Mouse (Mus musculus): ENCODE results near the gene Zbtb20.

Gene Zbtb20

GRCm38 (mm10) chr16:43080923-43081702 is 205.4 kb downstream of the Zbtb20 start:
- no peak for DNase-seq

GRCm38 (mm10) chr16:43081995-43082394 is 206.3 kb downstream of the Zbtb20 start:
- DNase-seq = no peak

- DNase-seq = no peak
These were observed 207.1 kb downstream of the Zbtb20 start for GRCm38 (mm10) chr16:43082801-43083200.

- DNase-seq = no peak
These were observed 214.5 kb downstream of the Zbtb20 start for GRCm38 (mm10) chr16:43090188-43090587.

DNA sequence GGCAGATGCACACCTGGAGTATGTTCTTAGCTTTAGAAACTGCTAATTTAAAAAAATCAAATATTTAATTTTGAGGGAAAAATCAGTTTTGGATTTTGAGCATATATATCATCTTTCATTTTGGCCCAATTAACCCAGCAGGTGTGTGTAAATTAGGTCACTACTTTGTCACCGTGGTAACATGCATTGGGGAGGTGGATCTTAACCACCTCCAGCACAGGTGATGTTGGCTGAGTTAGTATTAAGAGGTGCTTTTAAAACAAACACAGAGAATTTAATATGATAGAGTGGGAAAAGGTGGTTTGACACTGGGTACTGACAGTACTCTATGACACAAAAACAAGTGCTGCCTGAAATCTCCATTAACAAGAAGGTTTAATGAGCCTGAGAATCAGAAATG is 218.5 kb downstream of the Zbtb20 start:
- no peak for DNase-seq

DNA sequence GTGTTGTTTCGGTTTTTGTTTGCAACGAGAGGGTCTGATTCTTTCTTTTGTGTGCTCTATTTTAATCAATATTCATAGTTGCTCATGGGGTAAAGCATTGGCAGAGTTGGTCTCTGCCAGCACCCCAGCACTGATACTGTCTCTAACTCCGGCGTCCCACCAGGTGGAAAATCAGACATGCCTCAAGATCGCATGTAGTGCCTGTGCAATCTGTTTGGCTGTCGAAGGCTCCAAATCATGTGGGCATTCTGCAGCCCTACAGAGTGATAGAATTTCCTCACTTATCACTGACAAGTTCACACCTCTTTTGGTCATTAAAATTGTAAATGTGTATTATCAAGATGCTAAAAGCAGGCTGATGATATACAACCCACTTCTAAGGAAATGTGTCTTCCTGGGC is 219.1 kb downstream of the Zbtb20 start:
- DNase-seq = no peak

GRCm38 (mm10) chr16:43096040-43096439 is 220.4 kb downstream of the Zbtb20 start:
- DNase-seq = no peak

GRCm38 (mm10) chr16:43098153-43098552 is 222.5 kb downstream of the Zbtb20 start:
- DNase-seq = no peak

DNA sequence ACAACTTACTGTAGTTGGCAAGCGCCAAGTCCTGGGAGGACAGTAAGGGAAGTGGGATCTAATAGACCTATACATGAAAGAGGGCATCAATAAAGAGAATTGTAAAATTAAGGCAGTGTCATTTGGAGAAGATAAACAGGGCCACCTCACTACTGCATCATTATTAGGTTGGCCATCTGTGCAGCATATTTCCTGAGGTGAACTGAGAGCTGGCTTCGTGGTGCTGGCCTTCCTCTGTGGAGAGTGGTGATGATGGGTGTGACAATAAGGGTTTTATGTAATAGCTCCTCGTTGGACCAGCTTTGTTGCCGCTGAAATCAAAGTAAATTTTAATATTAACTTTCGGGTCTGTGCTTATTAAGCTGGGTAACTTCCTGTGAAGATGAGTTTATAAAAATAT is 223.0 kb downstream of the Zbtb20 start:
- no peak for DNase-seq

DNA sequence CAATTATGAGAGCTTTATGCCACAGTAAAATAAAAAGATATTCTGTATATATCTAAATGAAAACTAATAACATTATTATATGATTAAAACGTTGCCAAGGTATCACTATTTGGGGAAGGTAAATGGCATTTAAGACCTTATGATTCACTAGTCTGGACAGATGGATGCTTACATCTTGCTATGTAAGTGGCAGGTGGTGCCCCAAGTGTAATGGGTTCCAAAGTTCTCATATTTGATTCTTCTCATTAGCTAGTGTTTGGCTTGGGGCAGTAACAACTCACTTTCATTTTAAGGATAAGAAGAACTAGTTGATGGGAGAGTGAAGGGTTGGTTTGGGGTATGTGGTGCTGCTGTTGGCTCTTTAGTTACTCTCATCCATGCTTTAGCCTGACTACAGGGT is 235.6 kb downstream of the Zbtb20 start:
- DNase-seq = no peak

DNA sequence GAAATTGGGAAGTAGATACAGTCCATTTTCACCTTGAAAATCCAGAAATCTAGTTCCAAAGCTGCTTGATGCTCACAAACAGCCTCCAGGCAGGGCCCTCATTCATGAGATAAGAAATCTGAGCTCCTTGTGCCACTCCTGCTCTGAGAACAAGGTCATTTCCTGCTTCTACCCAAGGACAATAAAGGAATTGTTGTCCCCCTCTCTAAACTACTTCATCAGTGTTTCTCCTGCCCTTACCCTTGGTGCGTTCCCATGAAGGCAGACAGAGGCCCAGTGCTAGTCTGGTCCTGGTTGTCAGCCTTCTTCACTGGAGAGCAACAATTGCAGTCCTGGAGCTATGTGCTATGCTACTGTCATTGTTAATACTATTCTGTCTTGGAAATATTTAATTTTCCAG is 238.3 kb downstream of the Zbtb20 start:
- no peak for DNase-seq

GRCm38 (mm10) chr16:43129966-43130365 is 254.3 kb downstream of the Zbtb20 start:
- no peak for DNase-seq

DNA sequence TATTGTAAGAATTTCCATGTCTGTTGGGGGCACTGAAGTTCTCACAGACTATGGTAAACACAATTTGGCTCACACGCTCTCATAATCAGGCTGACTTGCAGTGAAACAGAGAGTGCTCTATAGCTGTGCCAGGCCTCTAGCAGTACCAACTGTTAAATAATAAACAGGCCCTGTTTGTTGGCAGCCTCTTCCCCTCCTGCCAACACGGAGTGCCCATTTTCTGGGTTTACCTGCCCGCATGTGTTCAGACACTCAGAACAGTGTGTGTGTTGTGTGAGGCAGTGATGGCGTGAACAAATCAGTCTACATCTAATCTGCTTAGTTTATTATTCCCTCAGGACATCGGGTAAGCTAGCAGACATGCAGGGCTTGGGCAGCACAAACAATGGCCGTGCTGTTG is 254.9 kb downstream of the Zbtb20 start:
- no peak for DNase-seq

GRCm38 (mm10) chr16:43131077-43131476 is 255.4 kb downstream of the Zbtb20 start:
- DNase-seq = no peak

DNA sequence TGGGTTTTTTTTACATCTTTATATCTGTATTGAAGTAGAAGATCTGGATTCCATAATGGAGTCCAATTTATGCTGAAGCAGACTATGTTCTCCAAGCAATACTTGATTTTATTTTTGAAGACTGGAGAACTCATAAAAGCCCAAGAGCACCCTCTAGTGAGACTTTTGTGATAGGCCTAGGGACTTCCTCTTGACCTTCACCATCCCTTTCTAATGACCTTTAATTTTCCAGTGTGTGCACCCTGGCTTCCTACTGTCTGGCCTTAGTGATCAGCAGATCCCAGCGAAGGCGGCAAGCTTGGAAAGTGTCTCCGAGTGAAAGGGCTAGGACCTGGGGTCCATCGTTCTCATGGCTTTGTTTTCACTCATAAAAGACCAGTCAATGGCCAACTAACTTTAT is 292.8 kb downstream of the Zbtb20 start:
- DNase-seq = peak in 1 of 2 experiments; percentile 15

DNA sequence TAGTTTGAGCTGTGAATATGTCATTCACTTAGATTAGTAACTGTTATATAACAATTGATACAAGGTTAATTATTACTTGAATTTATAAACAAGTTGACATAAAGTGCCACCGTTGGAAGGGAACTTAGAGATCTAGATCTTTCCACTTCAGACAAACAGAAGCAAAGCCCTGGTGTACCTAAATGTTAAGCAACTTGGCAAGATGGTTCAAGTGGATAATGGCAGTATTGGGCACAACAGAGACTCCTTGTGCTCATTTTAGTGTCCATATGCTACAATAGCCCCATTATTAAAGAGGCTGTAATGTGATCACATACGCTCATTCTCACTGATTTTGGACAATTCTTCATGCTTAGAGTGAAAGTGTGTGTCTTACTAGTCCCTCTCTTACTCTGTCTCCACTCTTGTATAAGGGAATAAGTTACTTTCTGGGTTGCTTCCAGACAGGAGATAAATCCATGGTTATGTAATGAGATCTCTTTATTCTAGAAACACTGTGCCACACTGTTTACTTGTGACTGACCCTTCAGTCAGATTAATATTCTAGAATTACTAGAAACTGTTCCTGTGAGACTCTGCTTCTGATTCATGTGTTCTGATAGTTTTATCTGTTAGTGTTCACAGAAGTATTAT is 293.7 kb downstream of the Zbtb20 start:
- no peak for DNase-seq

DNA sequence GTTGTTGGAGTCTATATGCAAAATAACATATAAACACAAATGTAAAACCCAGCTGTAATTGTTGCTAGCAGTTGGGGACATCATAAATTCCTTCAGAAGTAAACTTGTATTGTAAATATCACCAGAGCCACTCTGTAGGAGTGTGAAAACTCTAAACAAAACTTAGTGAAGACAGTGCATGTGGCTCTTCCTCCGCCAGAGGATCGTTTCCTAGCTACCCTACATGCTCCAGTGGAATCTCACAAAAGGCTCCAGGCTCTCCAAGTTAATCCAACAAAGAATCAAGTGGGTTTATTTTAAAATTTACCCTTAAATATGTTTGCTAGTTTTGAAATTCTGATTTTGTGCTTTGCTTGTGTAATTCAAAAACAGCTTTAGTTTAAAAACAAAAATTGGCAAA is 296.5 kb downstream of the Zbtb20 start:
- DNase-seq = no peak

DNA sequence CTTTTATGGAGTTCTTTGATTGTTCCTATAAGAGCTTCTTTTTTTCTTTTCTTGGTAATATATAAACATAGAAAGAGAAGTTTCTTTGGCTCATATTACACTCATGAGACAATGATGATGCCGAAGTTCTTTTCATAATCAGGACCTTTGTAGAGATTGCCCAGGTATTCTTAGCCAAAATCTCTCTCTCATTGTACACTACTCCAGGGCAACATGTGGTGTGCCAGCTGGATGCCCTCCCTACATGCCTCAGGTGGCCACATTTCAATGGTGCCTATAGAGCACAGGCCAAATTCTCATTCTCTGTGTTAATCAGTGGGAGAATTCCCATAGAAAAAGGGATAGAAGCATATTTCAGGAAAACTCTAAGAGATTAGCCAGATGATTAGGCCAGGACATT is 297.2 kb downstream of the Zbtb20 start:
- no peak for DNase-seq

DNA sequence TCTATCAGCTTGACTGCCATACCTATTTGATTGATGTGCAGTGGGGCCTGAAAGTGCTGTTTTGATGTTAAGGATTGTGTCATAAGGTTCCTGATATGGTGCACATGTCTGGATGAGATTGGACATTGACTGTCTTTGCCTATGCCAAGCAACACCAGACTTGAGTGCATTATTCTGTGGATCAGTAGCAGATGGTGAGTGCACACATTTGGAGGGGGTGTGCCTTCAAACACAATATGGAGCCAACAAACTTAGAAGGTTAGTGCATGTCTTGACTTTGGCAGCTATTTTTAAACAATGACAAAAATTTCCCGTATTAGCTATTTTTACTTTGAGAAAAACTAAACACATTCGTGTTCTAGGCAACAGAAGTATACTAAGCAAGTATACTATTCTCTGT is 299.1 kb downstream of the Zbtb20 start:
- DNase-seq = no peak

DNA sequence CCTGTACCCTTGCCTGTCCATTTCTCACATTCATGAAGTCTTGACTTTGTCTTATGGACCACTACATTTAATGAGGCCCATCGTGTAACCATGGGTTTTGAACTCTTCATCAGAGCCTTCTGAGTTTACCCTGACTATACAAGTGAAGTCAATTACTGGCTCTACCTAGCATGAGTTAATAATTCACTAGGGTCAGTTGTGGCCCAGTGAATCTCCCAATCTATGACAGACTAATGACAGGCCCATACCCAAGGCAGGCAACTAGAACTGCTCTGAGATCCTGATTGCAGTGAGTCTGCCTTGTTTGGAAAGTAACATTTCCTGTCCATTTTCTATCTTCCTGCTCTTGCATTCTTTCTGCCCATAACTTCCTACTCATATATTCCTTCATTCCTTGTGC is 305.4 kb downstream of the Zbtb20 start:
- no peak for DNase-seq

GRCm38 (mm10) chr16:43190390-43190789 is 314.7 kb downstream of the Zbtb20 start:
- DNase-seq = peak in 1 of 2 experiments; percentile 2

DNA sequence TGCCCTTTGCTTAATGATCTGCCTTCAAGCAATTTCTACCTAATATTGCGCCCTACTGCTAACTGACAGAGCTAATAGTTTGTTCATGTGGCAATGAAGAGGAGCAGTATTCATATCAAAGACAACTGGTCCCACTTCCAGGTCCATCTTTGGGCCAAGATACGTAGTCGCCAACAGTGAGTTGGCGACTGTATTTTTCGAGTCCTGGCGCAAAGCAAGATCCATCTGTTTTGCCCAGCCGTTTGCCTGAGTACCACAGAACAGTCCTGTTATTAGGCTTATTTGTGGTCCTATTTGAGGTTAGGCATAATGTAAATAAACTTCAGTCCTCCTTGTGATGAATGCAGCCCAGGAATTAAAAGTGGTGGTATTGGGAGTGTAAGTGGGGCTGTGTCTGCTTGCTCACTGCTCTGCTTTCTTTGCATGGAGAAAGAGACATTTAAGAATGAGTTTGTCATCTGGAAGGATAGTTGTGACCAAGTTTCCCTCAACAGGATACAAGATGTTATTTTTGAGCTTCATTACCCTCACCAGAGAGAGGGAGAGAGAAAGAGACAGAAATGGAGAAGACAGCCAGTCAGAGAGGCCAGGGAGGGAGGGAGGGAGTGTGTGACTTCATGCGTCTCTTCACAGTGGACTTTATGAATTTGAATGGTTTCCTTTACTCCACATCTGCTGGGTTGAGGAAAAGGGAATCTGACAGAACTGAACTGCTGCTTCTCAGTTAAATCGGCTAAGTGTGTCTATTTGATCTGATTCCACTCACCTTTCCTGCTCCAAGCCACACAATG is 315.6 kb downstream of the Zbtb20 start:
- DNase-seq = no peak

GRCm38 (mm10) chr16:43193631-43194239 is 318.1 kb downstream of the Zbtb20 start:
- no peak for DNase-seq

Measured in lung, adult 18-20 months (tissue).